Mouse (Mus musculus): ENCODE results near the gene Batf3.
A peak's percentile ranks its signal among the peaks of the same experiment; 100 is the strongest.

The Batf3 gene

DNA sequence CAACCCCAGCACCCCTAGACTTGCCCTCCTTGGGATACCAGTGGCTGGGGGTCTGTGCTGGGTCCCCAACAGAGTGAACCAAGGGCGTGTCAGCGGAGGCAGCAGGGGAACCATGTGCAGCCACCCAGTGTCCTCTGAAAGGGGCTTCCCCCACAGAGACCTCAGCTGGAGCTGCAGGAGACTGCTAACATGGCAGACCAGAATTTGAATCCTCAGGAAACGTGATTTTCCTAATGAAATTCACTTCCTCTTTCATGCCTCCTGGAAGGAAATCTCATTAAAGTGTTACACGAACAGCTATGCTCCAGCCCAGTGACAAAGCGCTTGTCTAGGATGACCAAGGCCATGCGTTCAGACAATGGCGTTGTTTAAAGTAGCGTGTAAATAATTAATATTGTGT, 10.7 kb upstream of the Batf3 start:
- DNase-seq, result no peak

DNA sequence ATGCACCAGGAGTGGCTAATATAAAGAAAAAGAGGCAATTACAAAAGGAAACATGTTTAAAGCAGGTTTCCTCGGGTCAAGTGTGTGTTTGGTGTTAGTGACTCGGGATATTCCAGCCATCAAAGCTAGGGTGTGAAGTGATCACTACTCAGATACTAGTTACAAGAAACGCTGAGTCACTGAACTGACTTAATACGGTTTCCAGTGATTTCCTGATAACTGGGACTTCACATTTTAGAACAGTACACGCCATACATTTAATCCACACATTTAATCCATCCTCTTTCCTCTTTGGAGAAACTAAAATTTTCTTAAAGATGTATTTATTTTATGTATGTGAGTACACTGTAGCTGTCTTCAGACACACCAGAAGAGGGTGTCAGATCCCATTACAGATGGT, 9.7 kb upstream of the Batf3 start:
- DNase-seq, result no peak

DNA sequence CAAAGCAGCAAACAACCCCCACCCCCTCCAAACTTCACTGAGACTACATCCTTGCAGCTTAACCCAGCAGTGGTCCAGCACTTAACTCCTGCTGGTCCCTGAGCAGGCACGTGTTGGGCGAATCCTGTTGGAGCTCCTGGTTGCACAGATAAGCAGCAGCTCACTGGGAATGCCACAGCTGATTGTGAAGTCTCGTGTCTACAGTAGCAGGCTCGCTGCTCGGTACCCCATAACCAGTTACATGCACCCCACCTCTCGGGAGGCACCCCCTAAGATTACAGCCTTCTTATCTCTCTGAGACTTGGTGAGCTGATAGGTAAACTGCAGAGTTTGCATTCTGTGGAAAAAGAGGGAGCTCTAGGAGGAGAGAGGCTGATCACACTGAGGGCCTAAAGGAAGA, 8.3 kb upstream of the Batf3 start:
- no peak for DNase-seq

DNA sequence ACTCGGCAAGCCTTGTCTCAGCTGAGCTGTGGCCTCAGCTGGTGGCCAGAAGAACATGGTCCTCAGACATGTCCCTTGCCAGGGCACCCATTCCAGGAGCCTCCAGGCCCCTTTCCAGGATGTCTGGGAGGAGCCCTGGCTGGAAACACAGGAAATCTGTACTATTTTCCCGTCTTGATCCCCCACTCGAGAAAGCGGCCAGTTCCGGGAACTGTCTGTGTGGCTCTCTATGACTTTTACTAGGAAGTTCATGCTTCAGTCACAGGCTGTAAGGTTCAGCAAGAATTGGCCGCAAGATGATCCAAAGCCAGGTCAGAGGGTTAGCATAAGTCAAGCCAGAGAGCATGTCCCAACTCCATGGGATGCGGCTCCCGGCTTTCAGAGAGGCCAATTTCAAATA, 5.6 kb upstream of the Batf3 start:
- DNase-seq, result no peak

DNA sequence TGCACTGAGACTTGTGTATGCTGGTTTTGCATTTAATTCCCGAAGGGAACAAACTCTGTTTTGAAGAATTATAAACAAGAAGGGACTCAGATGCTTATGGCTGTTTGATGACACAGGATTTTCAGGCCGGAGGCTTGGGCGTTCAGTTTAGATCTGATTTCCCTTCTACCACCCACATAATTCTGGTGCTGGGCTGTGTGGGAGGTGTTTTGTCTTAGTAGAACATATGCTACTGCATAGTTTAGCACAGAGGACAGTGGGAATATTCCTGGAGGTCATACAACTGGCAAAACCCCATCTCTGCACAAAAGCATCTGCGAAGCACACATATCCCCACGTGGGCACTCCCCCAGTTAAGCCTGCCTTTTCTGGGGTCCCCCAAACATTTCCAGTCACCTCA, 4.1 kb upstream of the Batf3 start:
- no peak for DNase-seq

DNA sequence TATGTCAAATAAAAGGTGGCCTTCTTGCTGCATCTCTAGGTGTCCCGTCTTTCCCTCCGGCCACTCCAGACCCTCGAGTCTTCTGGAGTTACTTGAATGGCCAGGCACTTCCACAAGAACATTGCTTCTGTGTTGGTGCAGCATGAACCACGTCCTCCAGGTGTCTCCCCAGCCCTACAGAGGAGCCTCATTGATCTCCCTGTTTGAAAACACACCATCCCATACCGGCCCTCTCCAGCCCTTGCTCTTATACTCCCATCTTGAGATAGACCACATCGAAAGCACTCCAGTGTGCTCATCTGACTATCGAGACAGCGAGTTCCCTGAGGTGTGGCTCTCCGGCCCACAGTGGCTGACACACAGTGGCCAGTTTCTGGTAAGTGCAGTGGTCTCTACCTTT, 2.6 kb upstream of the Batf3 start:
- DNase-seq, result no peak

DNA sequence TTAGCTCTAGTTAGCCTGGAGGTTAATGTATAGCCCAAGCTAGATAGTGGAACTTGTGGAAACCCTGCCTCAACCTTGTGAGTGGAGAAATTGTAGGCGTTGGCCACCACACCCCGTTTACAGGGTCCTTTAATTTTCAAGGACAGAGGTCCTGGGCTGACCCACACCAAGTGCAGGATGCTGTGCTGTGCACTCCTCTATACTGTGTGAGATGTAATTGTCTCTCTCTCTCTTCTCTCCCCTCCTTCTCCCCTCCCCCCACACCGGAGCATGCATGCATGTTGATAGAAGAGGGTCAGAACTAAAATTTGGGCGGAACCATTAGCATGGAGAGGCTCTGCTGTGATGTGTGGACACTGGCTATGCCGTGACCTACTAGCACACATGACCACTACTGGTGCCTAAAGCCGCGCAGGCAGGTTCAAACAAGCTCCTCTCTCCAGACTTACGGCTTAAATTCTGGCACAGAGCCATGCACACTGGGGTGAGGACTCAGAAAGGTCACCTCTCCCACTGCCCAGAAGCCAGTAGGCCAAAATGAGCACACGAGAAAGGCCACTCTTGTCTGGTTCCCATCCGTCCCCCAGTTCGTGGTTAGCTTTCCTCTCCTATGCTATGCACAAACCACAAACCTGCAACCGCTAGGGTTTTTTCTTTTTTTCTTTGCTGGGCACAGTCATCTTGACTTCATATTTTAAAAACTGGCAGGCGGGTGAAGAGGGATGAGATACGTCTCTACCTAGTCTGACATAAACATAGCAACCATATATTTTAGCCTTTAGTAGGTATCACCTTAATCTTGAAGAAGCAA, 571 bp upstream of the Batf3 start:
- DNase-seq, result peak; percentile 41

DNA sequence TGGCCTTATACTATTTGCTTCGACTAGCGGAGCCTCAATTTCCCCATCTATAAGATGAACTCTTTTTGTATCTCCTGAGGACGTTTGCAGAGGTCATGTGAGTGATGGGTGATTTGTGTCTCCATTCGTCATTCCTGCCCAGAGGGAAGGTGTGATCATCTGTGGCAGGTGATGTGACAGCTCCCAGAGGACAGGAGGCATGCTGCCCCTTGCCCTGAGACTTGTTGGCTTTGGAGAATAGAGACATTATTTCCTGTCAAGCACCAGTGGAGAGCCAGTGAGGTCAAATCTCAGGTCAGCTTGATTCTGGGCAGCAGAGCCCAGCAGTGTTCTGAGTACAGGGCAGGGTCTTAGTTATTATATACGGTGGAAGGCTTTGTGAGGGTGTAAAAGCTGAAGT, 1.5 kb downstream of the Batf3 start:
- no peak for DNase-seq

DNA sequence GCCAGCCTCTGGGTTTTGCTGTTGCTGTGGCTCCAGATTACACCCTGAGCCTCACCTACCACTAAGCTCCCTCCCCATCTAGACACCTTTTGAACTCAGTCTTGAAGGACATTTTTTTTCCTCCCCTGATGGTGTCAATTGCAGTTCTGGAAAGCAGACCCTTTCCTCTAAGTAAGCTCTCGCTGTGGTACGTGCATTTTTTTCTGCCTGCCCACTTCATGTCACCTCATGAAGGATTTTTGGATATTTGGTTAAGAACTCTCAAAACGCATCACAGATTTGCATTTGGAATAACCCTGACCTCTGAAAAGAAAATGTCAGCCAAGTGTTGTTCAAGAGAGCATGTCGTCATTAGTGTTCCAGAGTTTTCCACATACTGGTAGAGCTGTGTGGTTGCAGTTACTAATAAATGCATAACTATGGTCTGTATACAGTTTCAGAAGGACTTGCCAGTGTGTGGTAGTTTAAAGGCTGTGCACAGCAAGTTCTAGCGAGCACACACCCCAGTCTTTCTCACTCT, 2.2 kb downstream of the Batf3 start:
- no peak for DNase-seq

DNA sequence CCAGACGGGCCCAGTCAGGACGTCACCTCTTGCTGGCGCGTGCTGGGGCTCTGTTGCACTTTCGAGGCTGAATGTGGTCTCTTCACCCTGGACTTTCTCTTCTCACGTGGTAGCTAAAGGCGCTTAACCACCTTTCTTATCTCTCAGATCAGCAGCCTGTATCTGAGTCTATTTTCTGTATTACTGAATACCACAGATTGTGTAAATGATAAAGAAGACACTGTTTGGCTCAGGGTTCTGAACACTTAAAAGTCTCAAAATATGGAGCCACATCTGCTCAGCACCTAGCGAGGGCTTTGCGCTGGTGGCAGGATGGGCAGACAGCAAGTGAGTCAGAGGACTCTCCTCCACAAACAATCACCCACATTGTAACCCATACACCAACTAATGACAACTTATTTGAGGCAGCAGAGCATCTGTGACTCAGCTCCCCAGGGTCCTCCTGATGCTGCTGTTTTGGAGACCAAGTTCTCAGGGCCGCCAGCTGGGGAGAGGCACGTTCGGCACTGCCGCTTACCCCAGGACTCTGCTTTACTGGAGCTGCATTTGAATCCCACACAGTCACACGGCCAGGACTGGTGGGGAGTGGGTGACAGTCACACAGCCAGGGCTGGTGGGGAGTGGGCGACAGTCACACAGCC, 5.2 kb downstream of the Batf3 start:
- DNase-seq, result no peak

DNA sequence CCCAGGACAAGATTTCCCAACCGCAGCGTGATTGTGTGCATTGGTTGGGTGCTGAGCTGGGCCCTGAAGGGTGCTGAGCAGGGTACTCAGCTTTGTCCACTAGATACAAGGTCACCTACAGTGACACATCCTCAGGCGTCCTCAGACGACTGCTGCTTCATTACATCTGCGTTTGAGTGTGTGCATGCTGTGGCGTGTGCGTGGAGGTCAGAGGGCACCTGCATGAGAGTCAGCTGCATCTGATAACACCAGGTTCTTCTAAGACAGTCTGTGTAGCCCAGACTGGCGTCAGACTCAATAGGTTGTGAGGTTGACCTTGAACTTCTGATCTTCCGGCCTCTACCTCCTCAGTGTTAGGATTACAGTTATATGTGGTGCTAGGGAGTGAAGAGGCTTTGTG, 7.6 kb downstream of the Batf3 start:
- DNase-seq, result no peak

DNA sequence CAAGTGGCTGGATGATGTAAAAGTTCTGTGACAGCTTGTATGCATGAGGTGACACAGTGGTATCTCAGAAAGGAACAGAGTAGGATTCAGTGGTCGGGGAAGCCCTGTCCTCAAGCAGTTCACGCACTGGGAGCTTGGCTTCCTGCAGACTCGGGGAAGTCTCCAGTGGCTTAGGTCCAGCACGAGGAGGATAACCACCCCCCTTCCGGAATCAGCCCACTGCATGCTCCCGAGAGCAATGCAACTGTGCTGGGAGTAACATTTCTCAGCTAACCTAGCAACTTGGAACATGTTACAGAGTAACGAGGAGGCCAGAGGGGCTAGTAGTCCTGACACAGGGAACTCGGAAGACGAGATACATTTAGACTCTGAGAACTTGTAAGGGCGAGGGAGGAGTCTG, 9.7 kb downstream of the Batf3 start:
- no peak for DNase-seq

DNA sequence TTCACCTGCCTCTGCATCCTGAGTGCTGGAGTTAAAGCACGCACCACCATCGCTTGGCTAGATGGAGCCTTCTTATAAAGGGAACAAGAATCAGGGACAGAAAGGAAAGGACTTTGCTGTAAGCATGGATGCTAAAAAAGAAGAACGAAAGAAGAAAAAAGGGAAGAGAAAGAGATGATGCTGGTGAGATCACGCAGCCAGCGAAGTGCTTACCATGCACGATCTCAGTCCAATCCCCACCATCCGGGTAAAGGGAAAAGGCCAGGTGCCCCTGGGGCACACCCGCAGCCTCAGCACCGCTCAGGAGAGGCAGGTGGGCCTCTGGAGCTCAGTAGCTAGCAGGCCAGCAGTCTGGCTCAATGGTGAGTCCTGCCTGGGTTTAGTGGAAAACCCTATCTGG, 12.3 kb downstream of the Batf3 start:
- DNase-seq, result no peak

DNA sequence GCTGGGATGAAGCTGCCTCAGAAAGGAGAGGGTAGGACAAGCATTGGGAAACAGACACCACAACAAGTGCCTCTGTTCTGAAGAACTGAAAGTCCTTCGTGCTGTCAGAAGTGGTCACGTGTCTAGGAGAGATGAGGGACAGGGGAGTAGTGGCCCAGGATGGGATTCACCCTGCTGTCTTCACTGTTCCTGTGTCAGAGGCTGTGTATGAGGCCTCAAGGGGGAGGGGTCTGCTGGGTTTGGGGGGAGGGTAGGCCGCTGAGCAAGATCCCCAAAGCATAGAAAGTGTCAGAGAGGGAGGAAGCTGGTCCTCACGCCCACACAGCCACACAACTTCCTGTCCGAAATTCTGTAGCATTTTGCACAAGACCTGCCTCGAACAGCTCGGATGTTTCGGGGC, 13.5 kb downstream of the Batf3 start:
- DNase-seq, result no peak

DNA sequence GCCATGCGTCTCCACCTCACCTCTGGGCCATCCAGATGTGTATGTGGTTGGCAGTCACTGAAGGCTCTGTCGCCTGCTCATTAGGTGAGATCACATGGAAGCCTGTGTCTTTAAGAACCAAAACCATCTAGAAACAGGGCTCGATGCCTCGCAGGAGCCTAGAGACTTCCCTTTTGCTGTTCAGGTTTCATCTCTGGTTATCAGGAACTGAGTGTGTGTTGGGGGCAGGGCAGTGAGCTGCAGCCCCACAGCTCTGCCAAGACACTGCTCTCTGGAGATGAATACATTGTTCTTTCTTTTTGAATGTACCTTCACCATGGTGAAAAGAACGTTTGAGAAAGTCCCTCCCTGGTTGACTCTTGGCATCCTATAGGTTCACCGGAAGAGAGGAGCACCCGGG, 17.2 kb downstream of the Batf3 start:
- DNase-seq, result no peak

DNA sequence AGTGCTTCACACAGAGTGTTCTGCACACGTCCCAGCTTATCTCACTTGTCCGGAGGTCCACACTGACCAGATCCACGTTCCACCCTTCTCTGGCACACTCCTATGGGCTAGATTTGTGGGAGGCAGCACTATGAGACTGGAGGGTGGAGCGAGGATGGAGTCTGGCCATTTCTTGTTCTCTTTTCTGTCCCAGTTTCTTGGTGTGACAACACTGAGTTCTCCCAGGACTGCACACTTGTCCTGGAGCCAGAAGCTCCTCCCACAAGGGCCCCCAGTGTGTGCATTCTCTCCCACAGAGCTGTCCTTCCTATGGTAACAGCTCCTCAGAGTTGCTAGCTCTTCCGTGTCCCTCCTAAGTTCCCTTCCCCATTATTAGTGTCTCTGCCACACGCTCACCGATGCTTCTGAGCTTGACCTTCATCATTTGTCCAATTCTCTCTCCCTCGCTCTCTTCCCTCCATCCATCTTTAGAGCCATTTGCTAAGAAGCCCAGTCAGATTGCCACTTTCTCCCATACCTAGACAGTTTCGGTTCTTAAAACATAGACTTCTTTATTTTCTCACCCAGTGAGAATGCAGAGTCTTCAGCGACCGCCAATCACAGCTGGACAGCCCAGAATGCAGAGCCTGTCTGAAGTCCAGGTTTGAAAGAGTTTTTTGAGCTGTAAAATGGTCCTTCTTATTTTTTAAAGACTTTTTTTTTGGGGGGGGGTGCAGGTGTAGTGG, 18.0 kb downstream of the Batf3 start:
- DNase-seq, result no peak

DNA sequence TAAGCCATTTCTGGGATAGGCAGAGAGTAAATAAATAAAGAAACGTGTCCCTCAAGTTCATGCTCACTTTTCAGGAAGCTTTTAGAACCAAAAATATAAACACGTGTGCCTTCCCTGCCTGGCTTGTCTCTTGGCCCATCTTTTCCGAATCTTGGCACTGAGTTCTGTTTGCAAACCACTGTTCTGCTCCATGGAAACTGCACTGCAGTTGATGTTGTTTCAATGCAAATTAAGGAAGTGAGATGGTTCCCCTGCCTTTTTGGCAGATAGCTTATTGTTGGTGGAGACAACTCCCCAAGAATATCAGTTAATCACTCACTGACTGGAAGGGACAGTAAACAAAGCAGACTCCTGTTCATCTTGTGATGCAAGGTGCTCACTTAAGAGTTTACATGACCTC, 25.1 kb downstream of the Batf3 start:
- DNase-seq, result no peak

DNA sequence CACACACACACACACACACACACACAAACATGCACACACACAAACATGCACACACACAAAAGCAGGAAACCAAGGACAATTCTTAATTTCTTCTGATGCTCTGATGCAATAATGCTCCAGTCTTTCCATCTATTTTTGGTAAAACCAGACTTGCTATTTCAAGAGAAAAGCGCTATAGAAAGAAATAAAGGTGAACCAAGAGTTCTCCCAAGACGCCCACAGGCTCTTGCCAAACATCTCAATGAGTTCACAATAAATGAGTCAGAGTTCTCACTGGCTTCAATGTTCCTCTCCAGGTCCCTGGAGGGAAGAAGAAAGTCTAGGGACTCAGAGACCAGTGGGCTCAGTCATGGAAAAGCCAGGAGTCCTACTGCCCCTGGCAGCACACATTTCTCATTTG, 26.0 kb downstream of the Batf3 start:
- DNase-seq, result no peak

DNA sequence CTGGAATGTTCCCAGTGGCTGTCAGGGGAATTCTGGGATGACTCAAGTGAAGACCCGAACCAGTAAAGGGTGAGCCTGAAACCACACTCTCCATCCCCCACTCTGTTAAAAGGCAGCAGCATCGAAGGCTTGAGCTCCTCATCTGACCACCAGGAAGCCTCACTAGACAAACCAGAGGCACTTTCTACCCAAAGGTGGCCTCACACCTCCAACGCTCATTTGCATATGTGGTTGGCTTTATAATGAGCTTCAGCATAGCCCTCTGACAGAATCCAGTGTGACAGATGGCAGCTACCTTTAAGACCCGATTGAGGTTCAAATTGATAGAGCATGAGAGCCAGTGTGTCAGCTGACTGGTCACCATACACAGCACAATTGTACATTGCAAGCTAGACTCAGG, 26.6 kb downstream of the Batf3 start:
- no peak for DNase-seq

DNA sequence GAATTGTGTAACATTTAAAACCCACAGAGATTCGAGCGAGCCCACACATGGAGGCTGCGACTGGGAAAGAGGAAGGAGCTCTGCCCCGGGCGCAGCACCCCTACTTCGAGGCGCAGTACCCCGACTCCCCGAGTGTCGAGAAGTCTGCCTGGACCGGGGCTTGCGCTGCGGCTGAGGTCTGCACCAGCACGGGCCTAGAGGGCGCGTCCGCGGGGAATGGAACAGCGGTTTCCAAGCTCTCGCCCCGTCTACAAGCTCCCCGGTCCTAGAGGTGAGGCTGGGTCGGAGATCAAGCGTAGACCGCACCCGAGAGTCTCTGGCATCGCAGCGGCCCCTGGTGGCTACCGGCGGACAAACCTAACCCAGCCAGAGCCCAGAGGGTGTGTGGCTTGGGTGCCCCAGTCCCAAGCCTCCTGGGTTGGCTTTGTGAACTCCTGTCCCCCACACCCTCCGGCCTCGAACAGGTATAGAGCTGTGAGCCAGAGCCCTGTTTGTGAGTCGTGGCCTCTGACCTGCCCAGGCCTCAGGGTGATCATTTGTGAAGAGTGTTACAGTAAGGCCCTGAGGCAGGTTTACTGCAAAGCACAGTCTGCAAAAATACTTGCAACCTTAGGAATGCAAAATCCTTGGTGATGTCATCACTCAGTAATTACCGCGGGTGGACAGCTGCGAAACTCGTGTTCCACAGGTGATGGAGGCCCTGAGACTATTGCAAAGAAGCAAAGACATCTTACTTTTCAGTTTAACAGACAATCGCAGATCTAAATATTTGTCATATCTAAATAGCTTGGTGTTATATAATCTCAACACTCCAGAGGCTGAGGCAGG, 28.4 kb downstream of the Batf3 start:
- peak; percentile 24 for DNase-seq

DNA sequence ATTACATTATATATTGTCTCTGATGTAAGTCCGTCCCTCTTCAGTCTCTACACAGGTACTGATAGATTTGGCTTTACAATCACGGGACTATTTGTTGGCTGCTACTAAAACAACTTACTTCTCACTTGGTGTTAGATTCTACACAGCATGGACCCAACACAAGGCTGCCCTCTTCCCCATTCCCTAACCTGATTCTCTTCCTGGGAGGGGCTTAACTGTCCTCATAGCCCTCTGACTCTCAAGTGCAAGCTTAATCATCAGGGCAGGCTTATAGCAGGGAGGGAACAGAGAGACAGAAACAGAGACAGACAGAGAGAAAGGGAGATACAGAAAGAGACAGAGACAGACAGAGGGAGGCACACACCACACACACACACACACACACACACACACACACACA, 34.0 kb downstream of the Batf3 start:
- DNase-seq, result no peak

DNA sequence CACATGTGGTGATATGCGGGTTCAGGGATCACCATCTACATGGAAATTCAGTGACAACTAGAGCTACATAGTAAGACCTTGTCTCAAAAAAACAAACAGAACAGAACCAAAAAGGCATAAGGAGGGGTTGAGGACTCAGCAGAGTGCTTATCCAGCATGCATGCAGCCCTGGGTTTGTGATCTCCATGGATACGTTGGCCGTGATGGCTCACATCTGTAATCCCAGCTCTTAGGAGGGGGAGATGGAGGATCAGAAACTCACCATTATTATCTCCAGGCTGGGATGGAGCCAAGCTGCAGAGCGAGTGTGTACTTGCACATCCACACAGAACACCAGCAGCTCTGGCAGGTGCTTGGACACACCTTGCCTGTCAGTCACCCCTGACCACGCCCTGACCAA, 34.6 kb downstream of the Batf3 start:
- no peak for DNase-seq

DNA sequence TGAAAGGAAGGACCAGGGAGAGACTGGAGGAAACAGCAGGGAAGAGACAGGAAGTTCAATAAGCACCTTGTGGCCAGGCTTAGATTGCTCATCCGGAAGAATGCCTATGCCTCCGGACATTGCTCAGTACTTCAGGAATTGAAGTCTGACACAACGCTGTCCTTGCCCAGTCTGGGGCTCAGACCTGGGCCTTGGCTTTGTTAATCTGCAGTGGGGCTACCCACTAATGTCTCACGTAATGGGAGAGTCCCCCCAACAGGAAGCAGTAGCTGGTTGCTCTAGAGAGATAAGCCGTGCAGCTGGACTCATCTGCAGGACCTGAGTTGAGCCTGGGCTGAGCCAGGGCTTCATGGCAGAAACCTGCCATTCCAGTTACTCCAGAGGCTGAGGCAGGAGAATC, 35.3 kb downstream of the Batf3 start:
- no peak for DNase-seq
